Mouse (Mus musculus) adrenal gland, postnatal 14 days (tissue): ENCODE measurements around the gene Hdac9. TPM values are rescaled to one million over a fixed set of nuclear protein-coding genes. Genes with fewer than 3 reads are reported as not detected.
"Not testable (repeated sequence)": the region's sequence is repeated elsewhere in the genome, so short reads cannot be mapped to it uniquely, and the experiment has no call there.

Experiments used
- DNase-seq: peaks from one replicate; pipeline ENCODE4 v3.0.0; 2021; ENCODE audit warnings: mixed read lengths
- total RNA-seq: library from RNA; stranded (reverse); gene quantifications from 2 replicates; pipeline ENCODE4 v1.2.3, GENCODE M21; 2021

The Hdac9 gene
- total RNA-seq, 1 experiment from 2014 or later = 1.6 TPM

DNA sequence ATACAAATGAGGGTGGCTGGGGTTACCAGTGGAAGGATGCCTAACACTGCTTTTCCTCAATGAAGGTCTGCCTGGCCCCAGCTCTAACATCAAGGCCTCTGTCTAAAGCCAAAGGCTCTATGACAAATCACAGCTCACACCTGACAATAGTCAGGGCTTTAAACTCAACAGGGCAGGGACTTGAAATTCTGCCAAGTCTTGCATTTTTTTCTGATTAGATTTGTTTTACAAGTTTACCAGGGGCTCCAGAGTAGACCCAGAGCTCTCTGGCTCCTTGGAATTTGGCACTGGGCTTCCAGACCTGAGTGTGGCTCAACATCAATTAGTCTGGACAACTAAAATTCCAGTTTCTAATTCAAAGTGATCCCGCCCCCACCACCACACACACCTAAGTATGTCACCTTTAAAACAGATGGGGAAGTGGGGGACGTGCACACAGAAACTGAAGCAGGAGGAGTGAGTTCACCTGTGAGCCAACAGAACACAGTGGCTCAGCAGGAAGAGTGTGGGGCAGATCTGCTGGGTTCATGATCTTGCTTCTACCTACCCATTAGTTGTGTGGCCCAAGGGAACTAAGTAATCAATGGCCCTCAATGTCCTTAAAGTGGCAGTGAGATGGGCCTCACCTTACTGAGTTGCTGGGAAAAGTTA is 829.5 kb downstream of the Hdac9 start:
- no peak for DNase-seq

GRCm38 (mm10) chr12:34076981-34077380 is 839.9 kb downstream of the Hdac9 start:
- no peak for DNase-seq

- DNase-seq = peak; percentile 19
These were observed 840.9 kb downstream of the Hdac9 start for GRCm38 (mm10) chr12:34075805-34076509.

DNA sequence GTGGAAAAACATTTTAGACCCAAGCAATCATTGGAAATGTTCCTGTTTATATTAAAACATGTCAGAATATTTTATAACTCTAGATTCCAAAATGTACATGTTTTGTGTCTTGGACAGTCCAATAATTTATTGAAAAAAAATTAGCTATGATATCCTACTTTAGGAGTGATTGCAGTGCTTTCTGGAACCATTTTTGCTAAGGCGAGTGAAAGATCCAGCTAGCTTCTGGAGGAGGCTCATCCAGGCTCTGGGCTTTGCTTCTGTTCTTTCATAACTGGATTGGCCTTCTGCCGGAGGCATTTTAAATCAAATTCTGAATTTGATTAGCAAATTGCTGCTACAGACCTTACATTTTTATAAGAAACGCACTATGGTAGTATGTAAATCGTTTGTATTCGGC is 864.4 kb downstream of the Hdac9 start:
- DNase-seq = no peak

DNA sequence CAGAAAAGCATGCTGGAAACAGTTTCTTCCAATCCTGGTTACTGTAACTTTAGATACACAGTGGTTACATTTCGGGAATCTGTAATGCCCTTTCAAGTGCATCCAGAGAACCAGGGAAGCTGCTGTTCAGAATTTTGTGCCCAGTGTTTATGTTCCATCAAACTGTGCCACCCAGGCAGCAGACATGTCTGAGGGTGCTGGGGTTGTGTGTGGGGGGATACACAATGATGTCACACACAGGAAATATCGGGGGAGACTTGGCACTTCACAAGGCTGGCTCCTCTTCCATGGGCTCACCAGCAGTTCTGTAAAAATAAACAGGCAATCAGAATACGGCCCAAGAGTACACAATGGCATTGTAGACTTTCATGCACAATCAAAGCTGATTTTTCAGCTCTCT is 864.9 kb downstream of the Hdac9 start:
- DNase-seq = no peak

GRCm38 (mm10) chr12:34051112-34051511 is 865.8 kb downstream of the Hdac9 start:
- peak; percentile 24 for DNase-seq

DNA sequence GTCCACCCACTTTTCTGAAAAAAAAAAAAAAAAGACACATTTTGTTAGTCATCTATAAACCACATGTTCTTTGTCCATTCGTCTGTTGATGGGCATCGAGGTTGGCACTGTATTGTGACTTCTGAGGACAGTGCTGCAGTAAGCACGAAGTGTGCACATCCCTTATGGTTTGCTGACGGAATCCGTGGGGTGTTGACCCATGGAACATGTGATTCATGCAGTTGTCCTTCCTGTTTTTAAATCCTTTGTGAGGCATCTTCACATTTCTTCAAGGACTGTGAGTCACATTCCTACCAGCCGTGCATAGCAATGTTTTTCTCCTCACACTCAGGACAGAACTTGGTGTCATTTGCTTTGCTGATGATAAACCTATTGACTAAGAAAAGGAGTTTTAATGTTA is 875.9 kb downstream of the Hdac9 start:
- peak; percentile 50 for DNase-seq

GRCm38 (mm10) chr12:34040061-34040460 is 876.8 kb downstream of the Hdac9 start:
- no peak for DNase-seq

- DNase-seq = not testable (repeated sequence)
These were observed 907.1 kb downstream of the Hdac9 start for GRCm38 (mm10) chr12:34009796-34010195.

Other genes with a start within 250 kb of the Hdac9 start
- not detected in 2 replicates for gene Prps1l1, start 67.7 kb upstream of the Hdac9 start, total RNA-seq
- 31.7 and 35.6 TPM in 2 replicates for gene Snx13, start 130.1 kb upstream of the Hdac9 start, total RNA-seq